In the genomic region with DNA sequence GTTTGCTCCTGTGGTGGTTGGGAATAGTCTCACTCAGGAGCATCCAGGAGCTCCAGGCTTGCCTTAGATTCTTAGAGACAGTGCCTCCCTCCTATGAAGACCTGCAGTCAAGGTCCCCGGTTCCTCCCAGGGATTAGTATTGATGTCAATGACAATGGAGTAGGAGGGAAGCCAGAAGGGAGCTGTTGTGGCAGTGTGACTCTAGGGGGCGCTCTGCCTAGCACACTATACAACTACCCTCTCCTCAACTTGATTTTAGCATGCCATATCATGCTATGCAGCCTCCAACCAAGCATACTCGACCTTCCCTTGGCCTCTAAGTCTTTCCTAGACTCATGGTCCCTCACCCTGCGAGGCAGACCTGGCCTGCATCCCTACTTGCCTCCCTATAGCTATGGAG, we compare ENCODE assay signal across 16 mouse cellular contexts.
DNase-seq lines count a peak whose midpoint lies in the region; ATAC-seq and TF ChIP-seq lines count a peak whose summit lies in the region.
"Had no signal": no experiment of that assay in that cellular context is flagged by ENCODE, and none has a peak within 500 bp of the region (broad histone marks: within the 10 kb centered on the region; RNA-seq: fewer than 3 reads in every experiment).

No protein-coding gene starts in this region.

- H3K4me2 ChIP-seq in liver, embryonic 14.5 days (ENCODE audit: low read depth) = no peak overlapping the region
- H3K4me2 ChIP-seq in liver, embryonic 11.5 days = no peak overlapping the region
- H3K4me2 ChIP-seq: embryonic facial prominence, embryonic 13.5 days; hindbrain, embryonic 15.5 days had no signal

- H3K4me3 ChIP-seq in cerebellum, adult 2 months (replicated peaks; ENCODE audit: insufficient read depth, low read depth, low read length) = no peak overlapping the region
- no peak overlapping the region for H3K4me3 ChIP-seq in liver, embryonic 14.5 days (ENCODE audit: insufficient read depth in 1 of 2, low read depth in 2 of 2, low read length in 2 of 2)
- H3K4me3 ChIP-seq in liver, embryonic 11.5 days (ENCODE audit: low read depth, low read length) = no peak overlapping the region
- H3K4me3 ChIP-seq: embryonic facial prominence, embryonic 13.5 days; forebrain, embryonic 10.5 days; hindbrain, embryonic 15.5 days had no signal

- DNase-seq in cerebellum, adult 2 months = no peak
- DNase-seq in cerebellum, adult 11-12 months = no peak
- DNase-seq in liver, embryonic 14.5 days (ENCODE audit: low read depth in 3 of 3, low spot score in 3 of 3) = no peak
- DNase-seq in liver, embryonic 11.5 days (ENCODE audit: low spot score) = no peak
- DNase-seq in A20 (ENCODE audit: low read depth, low spot score) (peak; percentile 35), MEL-GATA-1-ER (ENCODE audit: extremely low read depth, low read depth) (peak; percentile 26)
- no peak for DNase-seq in left cerebral cortex, adult 11 months (ENCODE audit: low spot score)
- DNase-seq in right cerebral cortex, adult 2 months (ENCODE audit: low spot score in 2 of 2) = no peak
- DNase-seq: adrenal gland, adult 8-10 months; cerebellum, postnatal 25 days; heart, adult 18-20 months; midbrain, embryonic 14.5 days; right cerebral cortex, postnatal 25 days had no signal

- no peak overlapping the region for H3K27ac ChIP-seq in cerebellum, adult 2 months (ENCODE audit: insufficient read depth, low read length)
- H3K27ac ChIP-seq in liver, embryonic 14.5 days = no peak overlapping the region
- H3K27ac ChIP-seq in liver, embryonic 11.5 days (ENCODE audit: low read depth, low read length) = no peak overlapping the region
- H3K27ac ChIP-seq: embryonic facial prominence, embryonic 13.5 days; forebrain, embryonic 10.5 days; hindbrain, embryonic 15.5 days had no signal

- TF ChIP-seq POLR2A in cerebellum, adult 2 months (IDR thresholded peaks at IDR 0.05; ENCODE audit: borderline replicate concordance, insufficient read depth, low read length) = no peak

- no peak overlapping the region for H3K9ac ChIP-seq in liver, embryonic 14.5 days (replicated peaks)
- H3K9ac ChIP-seq in liver, embryonic 11.5 days (ENCODE audit: low read depth, low read length) = no peak overlapping the region
- H3K9ac ChIP-seq: embryonic facial prominence, embryonic 13.5 days; hindbrain, embryonic 15.5 days had no signal

- H3K36me3 ChIP-seq in liver, embryonic 14.5 days (replicated peaks; ENCODE audit: control insufficient read depth, insufficient read depth, low read depth) = no peaks in the 10 kb centered on the region
- no peaks in the 10 kb centered on the region for H3K36me3 ChIP-seq in liver, embryonic 11.5 days (ENCODE audit: control insufficient read depth, insufficient read depth, low read length)
- H3K36me3 ChIP-seq: embryonic facial prominence, embryonic 13.5 days; forebrain, embryonic 10.5 days; hindbrain, embryonic 15.5 days had no signal

- 67% methylated on average over 4 of the region's 4 CpGs for whole genome bisulfite sequencing in cerebellum, adult 2 months
- WGBS in liver, embryonic 14.5 days (ENCODE audit: insufficient replicate concordance) = 25% methylated on average over 4 of the region's 4 CpGs
- WGBS in liver, embryonic 11.5 days = 49% methylated on average over 4 of the region's 4 CpGs

- ATAC-seq in liver, embryonic 14.5 days (ENCODE audit: insufficient read depth) = no peak
- ATAC-seq in liver, embryonic 11.5 days (replicated peaks; ENCODE audit: low FRiP score) = no peak

- no peaks in the 10 kb centered on the region for H3K27me3 ChIP-seq in cerebellum, adult 2 months (ENCODE audit: control insufficient read depth, insufficient read depth, low read length)
- H3K27me3 ChIP-seq in liver, embryonic 14.5 days (ENCODE audit: control insufficient read depth, insufficient read depth, low read length) = no peaks in the 10 kb centered on the region
- H3K27me3 ChIP-seq in liver, embryonic 11.5 days (replicated peaks; ENCODE audit: control insufficient read depth, insufficient read depth, low read length) = no peaks in the 10 kb centered on the region
- H3K27me3 ChIP-seq: embryonic facial prominence, embryonic 13.5 days; hindbrain, embryonic 15.5 days had no signal

- TF ChIP-seq CTCF in cerebellum, adult 2 months (IDR thresholded peaks at IDR 0.05; ENCODE audit: borderline replicate concordance, insufficient read depth, low read depth, low read length) = 0 out of 2 replicates have a peak, but pooled peaks have one; percentile 12
- TF ChIP-seq CTCF in liver, embryonic 14.5 days (IDR thresholded peaks at IDR 0.05; ENCODE audit: low read depth) = peak; percentile 36; the same call in 1 of the 2 replicates

- TF ChIP-seq EP300 in liver, embryonic 14.5 days (IDR thresholded peaks at IDR 0.05; ENCODE audit: low read depth) = no peak

- no peaks in the 10 kb centered on the region for H3K9me3 ChIP-seq in liver, embryonic 14.5 days (ENCODE audit: control insufficient read depth, low read length)
- no peaks in the 10 kb centered on the region for H3K9me3 ChIP-seq in liver, embryonic 11.5 days (ENCODE audit: control insufficient read depth, low read length)
- H3K9me3 ChIP-seq: embryonic facial prominence, embryonic 13.5 days; forebrain, embryonic 10.5 days; hindbrain, embryonic 15.5 days had no signal

- H3K4me1 ChIP-seq in cerebellum, adult 2 months (ENCODE audit: control insufficient read depth, insufficient read depth, low read length) = peaks cover 13% of the 10 kb centered on the region
- H3K4me1 ChIP-seq in liver, embryonic 14.5 days (replicated peaks; ENCODE audit: control insufficient read depth in 2 of 2, insufficient read depth in 2 of 2, low read length in 1 of 2) = 0 out of 4 replicates have a peak, but pooled peaks cover 0 to 6% of the 10 kb centered on the region in 2 experiments
- peaks cover 9% of the 10 kb centered on the region; the same call in 1 of the 2 replicates for H3K4me1 ChIP-seq in liver, embryonic 11.5 days (replicated peaks; ENCODE audit: control insufficient read depth, insufficient read depth, low read length)

Comparison
In these comparisons a context has a peak if more than half of its experiments do, and no peak if none do; other contexts are left out.
1. DNase-seq: peak in A20 (single experiment) and MEL-GATA-1-ER (single experiment); none in cerebellum, adult 2 months (0 of 2), cerebellum, adult 11-12 months (single experiment), liver, embryonic 14.5 days (0 of 3), liver, embryonic 11.5 days (single experiment), left cerebral cortex, adult 11 months (single experiment) and right cerebral cortex, adult 2 months (0 of 2).